Mouse (Mus musculus) C2C12 (cell line): ENCODE results near the gene Tex2.

Experiments used
- CEBPB ChIP-seq: IDR thresholded peaks from one replicate; pipeline ENCODE4 v1.6.1; 2011; ENCODE audit warnings: low read depth, mild to moderate bottlenecking, control low read depth, moderate library complexity
- CTCF ChIP-seq: IDR thresholded peaks from one replicate; pipeline ENCODE4 v1.5.1; 2011; ENCODE audit not compliant: control insufficient read depth, insufficient read depth, insufficient read length
- MYOG ChIP-seq: IDR thresholded peaks from one replicate; pipeline ENCODE4 v1.6.1; 2011; ENCODE audit not compliant: control insufficient read depth, insufficient read length; ENCODE audit errors: extremely low read depth
- USF1 ChIP-seq: IDR thresholded peaks from one replicate; pipeline ENCODE4 v1.6.1; 2011; ENCODE audit warnings: low read depth, mild to moderate bottlenecking, control low read depth, moderate library complexity

- TF ChIP-seq CTCF = no peak
- TF ChIP-seq MYOG = no peak
- TF ChIP-seq CEBPB = no peak
- TF ChIP-seq USF1 = no peak
Measured at GRCm38 (mm10) chr11:106462309-106462708, 150.9 kb downstream of the Tex2 start.
